Mouse (Mus musculus) cerebellum, adult 11-12 months (tissue): ENCODE results near the gene Olfr201.
"Not testable (repeated sequence)": the region's sequence is repeated elsewhere in the genome, so short reads cannot be mapped to it uniquely, and the experiment has no call there.

ENCODE experiments used
- DNase-seq: peaks from one replicate; pipeline ENCODE4 v3.0.0; 2022

The Olfr201 gene

DNA sequence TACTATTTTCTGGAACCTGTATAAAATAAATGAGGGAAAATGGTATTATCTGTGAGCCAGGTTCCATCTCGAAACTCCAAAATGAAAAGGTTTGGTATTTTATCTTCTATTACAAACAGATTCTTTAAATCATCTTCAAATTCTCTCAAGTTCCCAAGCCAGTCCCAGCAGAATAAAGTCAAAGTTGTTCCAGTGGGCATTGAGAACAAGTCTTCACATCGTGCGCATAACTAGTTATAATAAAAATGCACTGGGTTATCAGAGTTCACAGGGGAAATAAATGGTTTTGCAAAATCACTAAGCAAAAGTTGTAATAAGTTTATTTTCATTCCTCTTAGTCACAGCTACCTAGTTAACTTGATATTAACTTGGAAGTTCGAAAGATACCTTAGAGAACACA is at the start of gene Olfr201:
Gene Olfr201 (minus strand): TSS at position 101 of the 400 bp plus-strand sequence.
- not testable (repeated sequence) for DNase-seq

DNA sequence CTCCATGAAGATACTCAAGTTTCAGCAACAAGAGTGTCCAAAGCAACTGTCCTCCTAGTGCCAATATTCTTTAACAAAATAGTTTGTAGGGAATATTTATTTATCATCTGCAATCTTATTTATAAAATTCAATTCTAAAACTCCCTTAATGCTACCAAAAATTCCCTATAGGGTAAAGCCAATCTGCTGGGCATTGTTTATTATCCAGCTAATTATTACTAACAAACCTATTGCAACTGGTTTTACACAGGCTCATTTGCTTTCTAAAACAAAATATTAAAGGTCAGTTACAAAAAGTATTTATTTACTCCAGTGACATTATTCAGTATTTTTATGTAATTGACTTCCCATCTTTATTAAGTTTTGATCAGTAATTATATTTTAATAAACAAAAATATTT is 45.7 kb upstream of the Olfr201 start, which contains the start of gene Olfr204:
Gene Olfr204 (minus strand): TSS at position 101 of the 400 bp plus-strand sequence.
- DNase-seq = no peak

DNA sequence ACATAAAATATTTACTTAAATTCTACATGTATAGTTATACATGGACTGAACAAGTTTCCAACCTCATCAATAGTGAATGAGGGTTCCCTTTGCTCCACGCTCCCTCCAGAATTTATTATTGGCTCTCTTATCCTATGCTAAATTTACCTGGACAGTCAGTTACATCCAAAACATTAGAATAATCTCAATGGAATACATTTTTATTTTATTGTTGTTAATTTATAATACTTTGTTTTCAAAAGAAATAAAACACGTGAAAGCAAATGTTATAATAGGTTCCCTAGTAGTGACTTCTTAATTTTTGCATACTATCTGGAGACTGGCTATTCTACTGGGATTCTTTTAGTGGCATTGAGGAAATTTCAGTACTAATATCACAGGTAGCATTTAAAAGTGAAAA is 26.1 kb upstream of the Olfr201 start, which contains the start of gene Olfr203:
Gene Olfr203 (plus strand): TSS at position 301 of the 400 bp plus-strand sequence.
- no peak for DNase-seq

DNA sequence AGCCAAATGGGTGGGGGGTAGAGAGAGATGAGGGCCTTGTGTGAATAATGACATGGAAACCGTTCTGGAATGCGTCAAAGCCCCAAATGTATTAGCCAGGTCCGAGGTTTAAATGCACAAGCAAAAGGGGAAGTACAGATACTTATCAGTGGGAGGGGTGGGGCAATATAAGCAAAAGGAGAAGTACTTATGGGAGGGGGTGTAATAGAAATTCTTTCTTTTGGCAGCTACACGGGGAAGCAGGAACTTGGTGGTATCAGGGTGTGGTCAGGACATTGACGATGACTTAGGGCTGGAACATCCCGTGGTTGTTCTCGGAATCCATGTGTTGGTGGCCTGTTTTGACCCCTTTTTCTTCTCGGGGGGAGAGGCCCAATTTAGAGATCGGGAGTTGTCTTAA is 15.1 kb upstream of the Olfr201 start:
- not testable (repeated sequence) for DNase-seq

DNA sequence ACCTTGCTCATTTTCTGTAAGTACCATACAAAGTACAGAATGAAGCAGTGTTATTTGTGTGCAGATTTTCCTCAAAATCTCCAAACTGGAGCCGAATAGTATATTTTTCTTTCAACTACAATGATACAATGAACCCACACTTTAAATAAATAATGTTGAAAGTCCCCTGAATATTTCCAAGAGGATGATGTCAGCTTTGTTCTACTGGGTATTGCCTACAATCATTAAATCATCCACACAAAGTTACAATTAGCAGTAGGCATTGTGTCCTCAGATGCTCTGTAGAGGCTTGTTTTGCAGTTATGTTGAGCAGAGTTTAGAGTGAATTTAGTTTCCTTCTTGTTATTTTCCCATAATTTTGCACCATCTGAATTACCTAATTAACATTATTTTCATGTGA is 14.3 kb upstream of the Olfr201 start, which contains the start of gene Olfr202:
Gene Olfr202 (minus strand): TSS at position 101 of the 400 bp plus-strand sequence.
- no peak for DNase-seq

DNA sequence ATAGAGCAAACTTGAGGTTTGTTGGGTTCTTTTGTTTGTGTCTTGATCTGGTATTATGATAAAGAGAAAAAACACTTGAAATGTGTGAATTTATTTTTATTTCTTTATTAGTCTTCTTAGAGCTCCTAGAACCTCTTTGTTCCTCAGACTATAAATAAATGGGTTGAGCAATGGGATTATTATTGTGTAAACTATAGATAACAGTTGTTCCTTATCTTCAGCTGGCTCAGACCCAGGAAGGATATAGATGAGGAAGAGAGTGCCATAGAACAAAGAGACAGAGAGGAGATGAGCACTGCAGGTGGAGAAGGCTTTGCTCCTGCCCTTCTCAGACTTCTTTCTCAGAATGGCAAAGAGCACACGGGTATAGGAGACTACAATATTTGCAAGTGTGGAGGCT is 11.0 kb upstream of the Olfr201 start:
- no peak for DNase-seq

DNA sequence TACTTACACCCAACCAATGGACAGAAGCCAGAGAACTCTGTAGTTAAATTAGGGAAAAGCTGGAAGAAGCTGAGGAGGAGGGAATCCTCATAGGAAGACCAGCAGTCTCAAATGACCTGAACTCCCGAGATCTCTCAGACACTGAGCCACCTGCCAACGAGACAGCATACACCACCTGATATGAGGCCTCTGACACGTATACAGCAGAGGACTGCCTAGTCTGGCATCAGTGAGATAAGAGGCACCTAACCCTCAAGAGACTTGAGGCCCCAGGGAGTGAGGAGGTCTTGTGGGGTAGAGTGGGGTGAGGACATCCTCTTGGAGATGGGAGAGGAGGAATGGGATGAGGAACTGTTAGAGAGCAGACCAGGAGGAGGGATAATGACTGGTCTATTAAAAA is 8.1 kb upstream of the Olfr201 start:
- no peak for DNase-seq

DNA sequence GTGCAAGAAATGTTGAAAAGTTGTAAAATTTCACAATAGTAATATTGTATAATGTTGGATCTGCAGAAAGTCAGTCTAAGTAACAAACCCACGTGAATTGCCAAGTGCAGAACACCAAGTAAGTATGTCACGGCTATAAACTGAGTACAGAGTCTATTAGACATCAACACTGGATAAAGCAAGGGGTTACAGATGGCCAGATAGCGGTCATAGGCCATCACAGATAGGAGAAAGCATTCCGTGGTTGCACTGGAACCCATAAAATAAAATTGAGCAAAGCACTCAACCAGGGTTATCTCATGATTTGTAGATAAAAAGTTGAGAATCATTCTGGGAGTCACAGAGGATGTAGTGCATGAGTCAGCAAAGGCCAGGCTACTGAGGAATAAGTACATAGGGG is 3.3 kb downstream of the Olfr201 start:
- not testable (repeated sequence) for DNase-seq

DNA sequence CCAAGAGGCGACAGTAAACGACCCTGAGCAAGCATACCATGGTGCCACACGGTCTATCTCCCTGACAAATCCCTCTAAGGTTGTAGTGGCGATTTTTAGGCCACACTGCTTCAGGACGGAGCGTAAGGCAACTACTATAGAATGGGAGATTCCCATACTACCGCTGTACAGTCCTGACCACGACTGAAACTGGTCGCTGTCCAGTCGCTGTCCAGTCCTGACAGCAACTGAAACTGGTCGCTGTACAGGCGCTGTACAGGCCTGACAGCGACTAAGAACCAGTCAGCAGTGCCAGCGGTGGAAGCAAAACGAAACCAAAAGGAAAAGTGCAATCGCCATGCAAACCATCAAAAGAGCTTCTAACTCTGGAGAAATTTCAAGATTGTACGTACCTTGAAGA is 22.7 kb downstream of the Olfr201 start:
- DNase-seq = no peak

DNA sequence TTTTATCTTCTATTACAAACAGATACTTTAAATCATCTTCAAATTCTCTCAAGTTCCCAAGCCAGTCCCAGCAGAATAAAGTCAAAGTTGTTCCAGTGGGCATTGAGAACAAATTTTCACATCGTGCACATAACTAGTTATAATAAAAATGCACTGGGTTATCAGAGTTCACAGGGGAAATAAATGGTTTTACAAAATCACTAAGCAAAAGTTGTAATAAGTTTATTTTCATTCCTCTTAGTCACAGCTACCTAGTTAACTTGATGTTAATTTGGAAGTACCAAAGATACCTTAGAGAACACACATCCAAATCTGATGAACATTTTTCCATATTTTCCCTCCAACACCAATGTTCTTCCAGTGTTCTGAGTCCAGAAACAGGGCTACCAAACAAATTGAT is 52.8 kb downstream of the Olfr201 start, which contains the start of gene Olfr199:
Gene Olfr199 (minus strand): TSS at position 101 of the 400 bp plus-strand sequence.
- DNase-seq = not testable (repeated sequence)

DNA sequence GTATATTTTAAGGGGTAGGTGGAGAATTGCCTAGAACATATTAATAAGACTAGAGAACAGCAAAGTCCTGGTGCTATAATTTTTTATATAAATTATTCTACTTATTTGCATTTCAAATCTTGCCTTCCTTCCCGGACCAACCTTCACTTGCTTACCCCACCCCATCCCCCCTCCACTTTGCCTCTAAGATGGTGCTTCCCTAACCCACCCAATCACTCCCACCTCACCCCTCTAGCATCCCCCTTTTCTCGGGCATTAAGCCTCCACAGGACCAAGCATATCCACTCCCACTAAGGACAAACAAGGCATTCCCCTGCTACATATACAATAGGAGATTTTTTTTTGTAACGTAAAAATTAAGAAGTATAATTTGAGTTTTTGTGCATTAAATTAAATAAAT is 54.6 kb downstream of the Olfr201 start:
- not testable (repeated sequence) for DNase-seq
